Mouse (Mus musculus): ENCODE results near the gene Lrit2.

The Lrit2 gene

DNA sequence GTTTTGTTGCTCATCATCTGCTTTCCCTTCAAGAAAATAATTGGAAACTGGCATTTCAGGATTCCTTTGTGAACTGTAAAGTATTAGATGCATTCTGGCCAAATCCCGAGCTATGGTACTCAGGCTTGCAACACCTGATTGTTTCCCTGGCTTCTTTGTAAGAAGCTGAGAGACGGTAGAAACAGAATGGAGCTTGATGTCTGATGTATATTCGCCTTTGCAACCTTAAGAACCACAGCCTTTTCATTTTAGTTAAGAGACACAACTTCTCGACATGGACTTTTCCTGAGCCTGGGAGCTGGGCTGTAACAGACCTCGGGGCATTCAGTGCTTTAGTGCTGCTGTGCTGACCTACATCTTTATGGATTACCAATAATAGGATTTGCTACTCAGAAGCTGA, at the start of gene Lrit2:
TSS of gene Lrit2 (plus strand) at position 301 of the 400 bp plus-strand sequence.
- no peak for DNase-seq

DNA sequence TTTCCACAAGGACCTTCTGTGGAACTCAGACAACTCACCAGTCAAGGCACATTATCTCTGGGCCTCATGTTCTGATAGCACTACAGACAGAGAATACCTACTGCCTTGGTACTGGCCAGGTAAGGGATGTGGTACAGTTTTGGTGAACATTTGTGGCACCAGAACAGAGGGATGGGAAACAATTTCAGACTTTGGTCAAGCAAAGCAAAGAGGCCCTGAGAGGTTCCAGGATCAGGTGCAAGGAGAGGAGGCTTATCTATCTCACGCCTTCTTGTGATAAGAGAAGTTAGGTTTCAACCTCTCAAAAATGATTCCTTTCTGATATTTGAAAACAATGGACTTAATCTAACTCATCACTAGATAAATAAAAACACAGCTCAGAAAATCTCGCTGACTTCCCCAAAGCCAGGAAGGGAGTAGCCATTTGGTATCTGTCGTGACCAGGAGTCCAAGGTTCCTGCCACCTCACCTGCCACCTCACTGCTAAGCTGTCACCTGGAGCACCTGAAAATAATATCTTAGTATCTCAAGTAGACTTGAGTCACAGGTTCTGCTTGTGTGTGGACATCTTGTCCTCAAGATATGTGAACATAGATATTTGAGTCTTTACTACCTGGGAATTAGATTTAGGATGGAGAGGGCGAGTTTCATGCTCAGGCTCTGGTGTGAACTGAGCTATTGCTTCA, 40.3 kb upstream of the Lrit2 start:
- DNase-seq = no peak

DNA sequence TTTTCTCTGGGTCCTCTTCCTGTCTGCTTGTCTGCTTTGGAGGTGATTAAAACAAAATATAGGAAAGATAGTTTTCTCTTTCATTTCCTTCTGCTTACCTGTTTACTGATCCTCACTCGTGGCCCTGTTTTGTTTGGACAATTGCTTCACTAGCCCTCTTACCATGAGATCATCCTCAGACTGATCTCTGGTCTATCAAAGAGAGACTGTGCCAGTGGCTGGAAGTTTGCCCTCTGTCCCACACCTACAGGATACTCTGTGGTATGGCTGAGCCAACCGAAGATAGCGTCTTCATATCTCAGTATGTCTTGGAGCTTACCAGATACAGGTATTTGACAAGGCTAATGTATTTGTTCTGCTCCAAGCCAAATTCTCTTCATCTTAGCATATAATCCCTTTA, 39.8 kb upstream of the Lrit2 start:
- DNase-seq = no peak

DNA sequence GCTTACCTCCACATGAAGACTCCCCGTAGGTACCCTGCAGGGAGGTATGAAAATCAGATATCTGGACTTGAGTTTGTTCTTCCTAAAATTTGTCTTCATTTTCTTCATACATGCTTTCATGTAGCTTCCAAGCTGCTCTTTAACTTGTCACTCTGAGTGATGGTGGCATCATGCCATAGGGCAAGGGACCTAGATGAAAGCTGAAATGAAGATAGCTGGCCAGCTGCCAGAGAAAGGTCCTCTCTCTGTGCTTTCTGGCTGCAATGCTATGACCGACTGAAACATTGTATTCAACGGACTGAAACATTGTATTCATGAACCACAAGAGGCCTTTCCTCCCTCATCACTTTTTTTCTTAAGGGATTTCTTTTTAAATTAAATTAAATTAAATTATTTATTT, 39.2 kb upstream of the Lrit2 start:
- no peak for DNase-seq

DNA sequence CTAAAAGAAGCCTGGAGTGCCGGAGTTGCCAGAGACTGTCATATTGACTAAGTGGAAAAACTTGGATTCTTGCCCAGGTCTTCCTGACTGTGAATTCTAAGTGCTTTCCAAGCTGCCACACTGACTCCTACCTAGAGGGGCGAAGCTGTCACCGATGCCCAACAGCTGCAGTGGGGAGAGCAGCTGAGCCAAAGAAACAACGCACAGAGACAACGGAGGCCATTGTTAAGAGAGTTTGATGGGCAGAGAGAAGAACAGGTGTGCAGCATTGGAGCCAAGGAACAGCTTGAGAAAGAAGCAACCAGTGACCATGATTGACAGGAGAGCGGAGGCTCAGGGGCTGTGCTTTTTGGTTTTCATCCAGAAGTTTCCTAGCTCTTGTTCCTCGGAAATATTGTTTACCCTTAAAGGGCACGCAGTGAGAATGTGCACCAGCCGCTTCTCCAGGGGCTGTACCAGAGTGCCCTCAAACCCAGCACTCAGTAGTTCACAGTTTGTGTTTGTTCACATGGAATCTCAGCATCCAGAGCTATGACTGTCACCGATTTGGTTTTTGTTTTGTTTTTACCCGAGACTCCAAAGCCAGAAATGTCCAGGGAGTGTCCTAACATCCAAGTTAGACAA, 35.1 kb upstream of the Lrit2 start:
- no peak for DNase-seq

- peak; percentile 63 to 70 for DNase-seq
Measured at GRCm38 (mm10) chr14:37033241-37033640, 34.5 kb upstream of the Lrit2 start.

DNA sequence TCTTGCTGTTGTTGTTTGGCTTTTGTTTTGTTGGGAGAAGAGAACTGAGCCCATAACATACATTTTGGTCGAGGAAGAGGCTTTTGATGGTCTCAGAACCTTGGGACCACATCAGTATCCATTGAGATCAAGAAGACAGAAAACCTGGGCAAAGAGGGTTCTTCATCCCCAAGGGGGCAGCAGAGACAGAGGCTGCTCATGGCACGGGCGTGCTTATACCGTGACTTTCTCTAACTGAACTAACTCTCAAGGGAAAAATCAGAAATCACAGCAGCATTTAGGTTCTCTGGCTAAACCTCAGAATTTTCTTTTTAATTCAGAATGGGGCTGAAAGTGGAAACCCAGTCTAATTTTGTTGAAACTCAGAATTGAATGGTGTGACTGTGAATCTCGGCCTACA, 33.3 kb upstream of the Lrit2 start:
- no peak for DNase-seq

- no peak for DNase-seq
Measured at GRCm38 (mm10) chr14:37048914-37049410, 18.8 kb upstream of the Lrit2 start, which contains the start of gene Rgr. Gene Rgr, minus strand, starts transcription at chr14:37048964.

GRCm38 (mm10) chr14:37064849-37065248, 2.9 kb upstream of the Lrit2 start:
- DNase-seq = no peak

GRCm38 (mm10) chr14:37066636-37067035, 1.1 kb upstream of the Lrit2 start:
- no peak for DNase-seq

DNA sequence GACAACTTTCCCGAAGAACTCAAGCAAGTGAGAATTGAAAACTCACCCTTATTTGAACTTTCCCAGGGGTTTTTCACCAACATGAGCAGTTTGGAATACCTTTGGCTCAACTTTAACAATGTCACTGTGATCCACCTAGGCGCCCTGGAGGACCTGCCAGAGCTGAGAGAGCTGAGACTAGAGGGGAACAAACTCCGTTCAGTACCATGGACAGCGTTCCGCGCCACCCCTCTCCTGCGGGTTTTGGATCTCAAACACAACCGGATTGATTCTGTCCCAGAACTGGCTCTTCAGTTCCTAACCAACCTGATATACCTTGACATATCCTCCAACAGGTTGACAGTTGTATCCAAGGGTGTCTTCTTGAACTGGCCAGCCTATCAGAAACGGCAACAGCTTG, 787 bp downstream of the Lrit2 start:
- DNase-seq = no peak

DNA sequence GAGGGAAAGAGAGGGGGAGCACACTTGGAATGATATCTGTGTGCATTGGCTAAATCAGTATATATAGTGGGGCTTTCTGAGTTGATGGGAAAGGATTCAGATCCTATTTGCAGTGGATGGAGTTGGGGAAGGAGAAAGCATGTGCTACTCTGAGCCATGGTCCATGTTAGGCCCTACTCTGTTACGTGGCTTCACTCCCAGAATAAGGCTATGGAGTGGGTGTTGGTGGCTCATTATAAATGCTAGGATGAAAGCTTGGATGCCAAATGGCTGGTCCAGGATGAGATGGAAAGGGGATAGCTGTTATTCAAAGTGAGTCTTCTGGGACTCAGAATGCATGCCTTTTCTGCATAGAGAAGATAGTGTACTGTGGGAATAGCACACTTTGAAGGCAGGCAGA, 13.0 kb downstream of the Lrit2 start:
- no peak for DNase-seq

DNA sequence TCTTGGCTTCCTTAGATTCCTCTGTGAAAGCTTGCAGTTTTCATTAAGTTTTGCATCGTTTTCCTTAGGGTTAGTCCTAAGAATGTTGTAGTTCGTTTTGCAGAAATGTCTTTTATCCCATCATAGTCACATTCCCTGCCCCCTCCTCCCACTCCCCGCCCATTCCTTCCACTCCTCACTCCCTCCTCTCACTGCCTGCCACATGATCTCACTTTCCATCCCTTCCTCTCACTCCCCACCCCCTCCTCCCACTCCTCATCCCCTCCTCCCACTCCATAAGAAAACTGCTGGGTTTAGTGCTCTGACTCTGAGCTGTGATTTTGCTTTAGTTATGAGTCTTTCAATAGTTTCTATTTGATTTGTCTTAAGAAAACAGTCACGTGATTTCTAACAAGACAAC, 16.0 kb downstream of the Lrit2 start:
- DNase-seq = no peak

DNA sequence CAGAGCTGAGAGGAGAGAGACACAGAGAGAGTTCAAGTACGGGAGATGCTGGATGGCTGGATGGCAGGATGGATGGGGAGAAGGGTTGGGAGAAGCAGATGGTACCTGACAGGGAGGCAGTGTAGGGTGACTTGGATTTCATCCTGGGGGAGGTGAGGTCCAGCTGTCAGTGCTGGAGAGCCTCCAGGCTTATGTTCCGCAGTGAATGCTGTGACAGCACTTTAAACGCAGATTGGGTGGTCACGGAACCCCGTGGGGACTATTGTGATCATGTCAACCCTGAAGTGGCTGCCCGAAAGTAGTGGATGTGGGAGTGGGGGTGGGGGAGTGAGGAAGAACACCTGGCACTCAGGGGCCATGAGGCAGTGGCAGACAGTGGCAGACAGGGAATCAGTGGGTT, 26.7 kb downstream of the Lrit2 start:
- DNase-seq = no peak

DNA sequence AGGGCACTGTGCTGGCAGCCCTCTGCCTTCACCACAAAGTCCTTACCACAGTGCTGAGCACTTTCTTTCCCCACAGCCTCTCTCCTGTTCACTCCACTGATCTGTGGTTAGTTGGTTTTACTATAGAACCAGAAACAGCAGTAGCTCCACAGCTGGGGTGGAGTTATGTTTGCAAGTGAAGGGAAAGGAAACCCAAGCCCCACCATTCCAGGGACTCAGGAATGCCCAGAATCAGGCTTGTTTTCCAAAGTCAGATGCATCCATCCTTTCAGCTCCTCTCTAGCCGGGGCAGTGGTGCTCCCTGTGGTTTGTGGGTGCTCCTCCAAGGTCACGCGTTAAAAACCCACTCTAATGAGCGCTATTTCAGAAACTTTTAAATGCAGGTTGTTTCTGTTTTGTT, 27.8 kb downstream of the Lrit2 start:
- DNase-seq = no peak

GRCm38 (mm10) chr14:37097956-37098530, 30.3 kb downstream of the Lrit2 start, which contains the start of gene Cdhr1:
Gene Cdhr1, minus strand, starts transcription at chr14:37098347.
- DNase-seq = no peak

DNA sequence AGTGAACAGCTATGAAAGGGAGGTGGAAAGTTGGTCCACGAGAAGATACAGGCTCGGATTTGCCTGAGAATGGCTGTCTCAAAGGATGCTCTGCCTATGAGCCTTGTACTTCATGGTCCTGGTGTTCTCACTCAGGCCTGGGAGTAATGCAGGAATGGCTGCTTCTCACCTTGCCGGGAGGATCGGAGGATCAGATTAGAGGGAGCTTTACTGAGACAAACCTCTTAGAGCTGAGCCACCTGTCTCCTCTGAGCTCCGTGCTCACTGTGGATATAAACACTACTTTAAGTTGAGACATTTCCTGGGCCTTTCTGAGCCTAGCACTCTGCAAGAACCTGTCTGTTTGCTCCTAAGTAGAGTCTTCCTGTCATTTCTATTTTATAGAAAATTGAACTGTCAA, 33.8 kb downstream of the Lrit2 start:
- no peak for DNase-seq

GRCm38 (mm10) chr14:37102484-37102883, 34.8 kb downstream of the Lrit2 start:
- no peak for DNase-seq

DNA sequence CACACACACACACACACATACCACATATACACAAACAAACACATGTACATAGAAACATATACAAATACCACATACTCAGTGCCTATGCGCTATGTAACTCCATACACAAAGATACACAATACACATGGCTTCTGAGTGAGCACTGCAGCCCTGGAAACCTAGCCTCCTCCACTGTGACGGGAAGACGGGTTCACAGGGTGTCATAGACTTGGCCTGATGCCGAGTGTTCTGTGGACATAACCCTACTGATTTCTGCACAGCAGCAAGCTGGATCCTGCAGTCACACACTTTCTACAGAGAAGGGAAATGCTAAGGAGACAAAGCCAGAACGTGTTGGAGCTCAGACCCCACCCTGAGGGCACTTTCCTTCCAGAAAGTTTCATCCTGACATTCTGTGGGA, 37.0 kb downstream of the Lrit2 start:
- no peak for DNase-seq

- DNase-seq = no peak
Measured at GRCm38 (mm10) chr14:37105846-37106245, 38.1 kb downstream of the Lrit2 start.

DNA sequence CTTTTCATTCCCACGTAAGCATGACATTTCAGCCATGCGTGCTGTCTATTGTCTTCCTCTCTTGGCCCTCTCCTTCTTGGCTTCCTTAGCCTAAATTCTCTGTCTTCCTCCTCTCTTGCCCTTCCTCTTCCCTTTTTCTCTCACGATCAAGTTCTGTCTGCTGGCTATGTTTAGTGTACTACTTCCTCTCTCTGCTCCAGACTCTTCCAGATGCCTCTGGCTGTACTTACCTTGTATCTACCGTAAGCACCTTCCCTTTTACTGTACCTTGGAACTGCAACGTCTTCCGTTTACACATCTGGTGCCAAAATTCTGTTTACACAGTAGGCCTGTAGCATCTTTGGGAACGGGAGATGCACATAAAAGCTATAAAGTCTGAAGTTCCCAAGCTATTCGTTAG, 41.7 kb downstream of the Lrit2 start:
- no peak for DNase-seq

- no peak for DNase-seq
Measured at GRCm38 (mm10) chr14:37109975-37110374, 42.2 kb downstream of the Lrit2 start.

- no peak for DNase-seq
Measured at GRCm38 (mm10) chr14:37110456-37110855, 42.7 kb downstream of the Lrit2 start.

- DNase-seq = no peak
Measured at GRCm38 (mm10) chr14:37111371-37111770, 43.6 kb downstream of the Lrit2 start.
